Mouse (Mus musculus): ENCODE data around the gene Abhd16a. TPM values are rescaled to one million over a fixed set of nuclear protein-coding genes. Genes with fewer than 3 reads are reported as not detected.
"Not testable (repeated sequence)": the region's sequence is repeated elsewhere in the genome, so short reads cannot be mapped to it uniquely, and the experiment has no call there.

Gene Abhd16a
- total RNA-seq, 4 experiments from 2014 or later = 96.2 to 115 (median 106) TPM

GRCm38 (mm10) chr17:35111774-35112173 lies 22.7 kb downstream of the Abhd16a start:
- no peak for DNase-seq (ENCODE audit: low spot score in 2 of 2)

- no peak for DNase-seq (ENCODE audit: low spot score in 2 of 2)
Measured at GRCm38 (mm10) chr17:35115046-35116019, 26.3 kb downstream of the Abhd16a start, which contains the start of gene Ly6g5b. Gene Ly6g5b (minus strand): TSS chr17:35115428.

GRCm38 (mm10) chr17:35120745-35121142 lies 31.7 kb downstream of the Abhd16a start:
- peak in 1 of 2 experiments; percentile 33 for DNase-seq (ENCODE audit: low spot score in 2 of 2)

GRCm38 (mm10) chr17:35121143-35121799 lies 32.2 kb downstream of the Abhd16a start, which contains the start of gene Gpank1:
Gene Gpank1 (plus strand): TSS chr17:35121455.
- DNase-seq (ENCODE audit: low spot score in 2 of 2) = peak; percentile 98

GRCm38 (mm10) chr17:35121871-35122303 lies 32.8 kb downstream of the Abhd16a start, which contains the start of gene Csnk2b:
Gene Csnk2b (minus strand): TSS chr17:35122053.
- DNase-seq (ENCODE audit: low spot score in 2 of 2) = peak; percentile 64 to 69

GRCm38 (mm10) chr17:35123287-35123686 lies 34.2 kb downstream of the Abhd16a start:
- DNase-seq (ENCODE audit: low spot score in 2 of 2) = not testable (repeated sequence)

- DNase-seq (ENCODE audit: low spot score in 2 of 2) = not testable (repeated sequence)
Measured at GRCm38 (mm10) chr17:35124261-35124896, 35.3 kb downstream of the Abhd16a start.

GRCm38 (mm10) chr17:35125081-35125480 lies 36.0 kb downstream of the Abhd16a start:
- no peak for DNase-seq (ENCODE audit: low spot score in 2 of 2)

- no peak for DNase-seq (ENCODE audit: low spot score in 2 of 2)
Measured at GRCm38 (mm10) chr17:35125578-35125977, 36.5 kb downstream of the Abhd16a start.

GRCm38 (mm10) chr17:35126206-35126611 lies 37.1 kb downstream of the Abhd16a start, which contains the start of gene D17H6S53E:
Gene D17H6S53E (plus strand): TSS chr17:35126373.
- DNase-seq (ENCODE audit: low spot score in 2 of 2) = peak; percentile 58 to 62

- DNase-seq (ENCODE audit: low spot score in 2 of 2) = no peak
Measured at GRCm38 (mm10) chr17:35127017-35127416, 38.0 kb downstream of the Abhd16a start.

- no peak for DNase-seq (ENCODE audit: low spot score in 2 of 2)
Measured at GRCm38 (mm10) chr17:35128996-35129395, 39.9 kb downstream of the Abhd16a start.

GRCm38 (mm10) chr17:35131038-35131437 lies 42.0 kb downstream of the Abhd16a start:
- no peak for DNase-seq (ENCODE audit: low spot score in 2 of 2)

- DNase-seq (ENCODE audit: low spot score in 2 of 2) = no peak
Measured at GRCm38 (mm10) chr17:35131500-35132173, 42.6 kb downstream of the Abhd16a start, which contains the start of gene Apom. Gene Apom (minus strand): TSS chr17:35132050.

- no peak for DNase-seq (ENCODE audit: low spot score in 2 of 2)
Measured at GRCm38 (mm10) chr17:35132174-35132560, 43.1 kb downstream of the Abhd16a start.

- no peak for DNase-seq (ENCODE audit: low spot score in 2 of 2)
Measured at GRCm38 (mm10) chr17:35133517-35133916, 44.5 kb downstream of the Abhd16a start.

- DNase-seq (ENCODE audit: low spot score in 2 of 2) = peak; percentile 90 to 95
Measured at GRCm38 (mm10) chr17:35134801-35135590, 45.9 kb downstream of the Abhd16a start, which contains the start of gene Bag6. Gene Bag6 (plus strand): TSS chr17:35135178.

- peak in 1 of 2 experiments; percentile 56 for DNase-seq (ENCODE audit: low spot score in 2 of 2)
Measured at GRCm38 (mm10) chr17:35135591-35136320, 46.7 kb downstream of the Abhd16a start.

- DNase-seq (ENCODE audit: low spot score in 2 of 2) = no peak
Measured at GRCm38 (mm10) chr17:35139269-35139668, 50.2 kb downstream of the Abhd16a start.
